Mouse (Mus musculus) G1E (cell line): ENCODE data around the gene Atp5b.

ENCODE experiments used
- CTCF ChIP-seq: IDR thresholded peaks from 2 replicates; pipeline ENCODE4 v1.5.1; 2012; ENCODE audit warnings: low read depth, low read length, inconsistent platforms, mixed read lengths
- GATA1 ChIP-seq: IDR thresholded peaks from 2 replicates; pipeline ENCODE4 v1.6.1; 2012; ENCODE audit warnings: borderline replicate concordance, low read length, inconsistent platforms, mixed read lengths
- TAL1 ChIP-seq: conservative IDR thresholded peaks from 2 replicates; pipeline ENCODE4 v1.6.1; 2012; ENCODE audit warnings: low read depth, low read length, inconsistent platforms, mixed read lengths

- TF ChIP-seq GATA1 (no peak), CTCF (no peak), TAL1 (no peak)
Measured at GRCm38 (mm10) chr10:128131297-128131696, 48.2 kb downstream of the Atp5b start.
